Mouse (Mus musculus): ENCODE results near the gene Dop1b.

- TF ChIP-seq CTCF (IDR thresholded peaks at IDR 0.05; ENCODE audit: low read depth, low read length) = no peak
- TF ChIP-seq POLR2A (IDR thresholded peaks at IDR 0.05; ENCODE audit: extremely low read depth, insufficient read depth, low read length) = no peak
These were observed 2.7 kb downstream of the Dop1b start for GRCm38 (mm10) chr16:93714426-93714825.
